Mouse (Mus musculus) midbrain, embryonic 11.5 days (tissue): ENCODE measurements around the gene Rbbp9. TPM values are rescaled to one million over a fixed set of nuclear protein-coding genes. Genes with fewer than 3 reads are reported as not detected.

ENCODE experiments used
- ATAC-seq: fragments of 200-750 bp; cut with Nextera tagmentation; 2 replicates; pipeline ENCODE4 v1.8.0; 2017; ENCODE audit warnings: moderate TSS enrichment, moderate library complexity; ENCODE audit not compliant: low FRiP score
- DNase-seq: peaks from one replicate; pipeline ENCODE4 v3.0.0; 2015; ENCODE audit warnings: low spot score; ENCODE audit errors: missing footprints
- H3K27ac ChIP-seq: fragments of 300-500 bp; sonication (generic); 2 replicates; pipeline ENCODE4 v1.5.1; 2014; ENCODE audit warnings: low read depth, low read length
- H3K27me3 ChIP-seq: fragments of 300-500 bp; sonication (generic); 2 replicates; pipeline ENCODE4 v1.6.1; 2014; ENCODE audit warnings: mild to moderate bottlenecking, low read length, moderate library complexity, mixed read lengths; ENCODE audit not compliant: control insufficient read depth, insufficient read depth
- H3K36me3 ChIP-seq: fragments of 300-500 bp; sonication (generic); 2 replicates; pipeline ENCODE4 v1.6.1; 2014; ENCODE audit warnings: mild to moderate bottlenecking, low read length, moderate library complexity, mixed read lengths; ENCODE audit not compliant: control insufficient read depth, insufficient read depth
- H3K4me1 ChIP-seq: fragments of 300-500 bp; sonication (generic); 2 replicates; pipeline ENCODE4 v1.6.1; 2014; ENCODE audit warnings: low read length; ENCODE audit not compliant: control insufficient read depth, insufficient read depth
- H3K4me2 ChIP-seq: fragments of 300-500 bp; sonication (generic); 2 replicates; pipeline ENCODE4 v1.6.1; 2014; ENCODE audit warnings: mild to moderate bottlenecking, moderate library complexity
- H3K4me3 ChIP-seq: fragments of 300-500 bp; sonication (generic); 2 replicates; pipeline ENCODE4 v1.5.1; 2014; ENCODE audit warnings: low read depth, low read length
- H3K9ac ChIP-seq: fragments of 300-500 bp; sonication (generic); 2 replicates; pipeline ENCODE4 v1.6.1; 2014; ENCODE audit warnings: low read length
- H3K9me3 ChIP-seq: fragments of 300-500 bp; sonication (generic); 2 replicates; pipeline ENCODE4 v1.6.1; 2016; ENCODE audit warnings: low read length; ENCODE audit not compliant: control insufficient read depth
- WGBS: fragments of 180-500 bp; shearing (Covaris S2); extraction: QIAGEN DNeasy Blood & Tissue Kit; methylation state at CpG from one replicate; pipeline ENCODE4 v1.1.7; 2014; 5-methylcytosine and 5-hydroxymethylcytosine counted together
- polyA plus RNA-seq: library from polyadenylated mRNA; unstranded; fragments of >200 nt; fragmentation: Nextera tagmentation; extraction: Ambion mirVana; gene quantifications from 2 replicates; pipeline ENCODE4 v1.2.1, GENCODE M21; 2014

Gene Rbbp9
- polyA plus RNA-seq, 1 experiment from 2014 or later = 75.9 TPM

- peaks cover 2% of the 10 kb centered on the region; the same call in 1 of the 2 replicates for H3K27me3 ChIP-seq
- WGBS = 1% methylated on average over 56 of the region's 56 CpGs
Observed at GRCm38 (mm10) chr2:144526981-144527820, 23.5 kb downstream of the Rbbp9 start, which contains the start of the genes Dzank1 and Polr3f. Dzank1 (minus strand) TSS chr2:144527414. Polr3f (plus strand) TSS chr2:144527718.

GRCm38 (mm10) chr2:144525856-144526255 is 24.8 kb downstream of the Rbbp9 start:
- Histone ChIP-seq H3K27me3 (peaks cover 4% of the 10 kb centered on the region; the same call in 1 of the 2 replicates), H3K9ac (no peak overlapping the region), H3K27ac (no peak overlapping the region), H3K4me2 (no peak overlapping the region), H3K36me3 (no peaks in the 10 kb centered on the region), H3K4me1 (peaks cover 7% of the 10 kb centered on the region; the same call in 1 of the 2 replicates), H3K4me3 (no peak overlapping the region), H3K9me3 (no peaks in the 10 kb centered on the region)
- ATAC-seq (no peak), DNase-seq (no peak)
- WGBS = 58% methylated on average over 10 of the region's 10 CpGs

More at GRCm38 (mm10) chr2:144526981-144527820, 23.5 kb downstream of the Rbbp9 start, which contains the start of the genes Dzank1 and Polr3f:
- H3K9ac ChIP-seq = peak within 1 kb of the TSS; percentile 81
- H3K4me2 ChIP-seq = peak within 1 kb of the TSS; percentile 64
- DNase-seq = peak; percentile 99
- peak within 1 kb of the TSS; percentile 75 for H3K4me3 ChIP-seq
- peak; percentile 97 for ATAC-seq
- peaks cover 7% of the 10 kb centered on the region; the same call in 1 of the 2 replicates for H3K4me1 ChIP-seq
- H3K9me3 ChIP-seq = no peaks in the 10 kb centered on the region
- peak within 1 kb of the TSS; percentile 88 for H3K27ac ChIP-seq
- no peaks in the 10 kb centered on the region for H3K36me3 ChIP-seq

- DNase-seq = no peak
- peak; percentile 38 for ATAC-seq
- Histone ChIP-seq H3K36me3 (no peaks in the 10 kb centered on the region), H3K4me1 (no peaks in the 10 kb centered on the region), H3K4me3 (no peak overlapping the region), H3K4me2 (no peak overlapping the region), H3K9ac (no peak overlapping the region), H3K27ac (no peak overlapping the region), H3K9me3 (no peaks in the 10 kb centered on the region), H3K27me3 (peaks cover 4% of the 10 kb centered on the region; the same call in 1 of the 2 replicates)
- 46% methylated on average over 3 of the region's 3 CpGs for WGBS
Observed at GRCm38 (mm10) chr2:144519772-144520171, 30.9 kb downstream of the Rbbp9 start.

GRCm38 (mm10) chr2:144514619-144515018 is 36.0 kb downstream of the Rbbp9 start:
- WGBS = 85% methylated on average over 3 of the region's 3 CpGs

DNA sequence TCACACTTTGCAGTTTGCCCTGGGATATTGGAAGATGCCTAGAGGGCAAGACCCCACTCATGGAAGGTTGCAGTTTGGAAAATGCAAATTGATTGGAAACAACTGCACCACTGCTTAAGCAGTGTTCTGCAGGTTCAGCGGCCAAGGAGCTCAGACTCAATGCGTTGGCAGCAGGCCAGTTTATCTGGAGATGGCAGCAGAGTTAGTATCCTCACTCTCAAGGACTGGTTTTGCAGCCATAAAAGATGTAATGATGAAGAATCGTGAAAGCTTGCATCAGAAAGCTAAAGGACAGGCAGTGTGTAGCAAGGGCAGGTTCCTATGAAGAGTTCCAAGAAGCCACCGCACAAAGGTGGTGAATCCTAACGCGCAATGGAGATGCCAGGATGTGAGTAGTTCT is 48.5 kb downstream of the Rbbp9 start:
- ATAC-seq (no peak), DNase-seq (no peak)
- Histone ChIP-seq H3K36me3 (no peaks in the 10 kb centered on the region), H3K9ac (no peak overlapping the region), H3K4me2 (no peak overlapping the region), H3K27me3 (no peaks in the 10 kb centered on the region; the same call in 1 of the 2 replicates), H3K27ac (no peak overlapping the region), H3K9me3 (no peaks in the 10 kb centered on the region), H3K4me1 (no peaks in the 10 kb centered on the region), H3K4me3 (no peak overlapping the region)
- 89% methylated on average over 6 of the region's 6 CpGs for WGBS

More at GRCm38 (mm10) chr2:144514619-144515018, 36.0 kb downstream of the Rbbp9 start:
- H3K4me3 ChIP-seq = no peak overlapping the region
- ATAC-seq (no peak), DNase-seq (no peak)
- no peak overlapping the region for H3K4me2 ChIP-seq
- H3K4me1 ChIP-seq = no peaks in the 10 kb centered on the region
- H3K27ac ChIP-seq = no peak overlapping the region
- 0 out of 2 replicates have a peak, but pooled peaks cover 2% of the 10 kb centered on the region for H3K27me3 ChIP-seq
- H3K9me3 ChIP-seq = no peaks in the 10 kb centered on the region
- H3K36me3 ChIP-seq = no peaks in the 10 kb centered on the region
- no peak overlapping the region for H3K9ac ChIP-seq

Other genes with a start within 250 kb of the Rbbp9 start
- gene Ovol2, start 218.7 kb downstream of the Rbbp9 start, polyA plus RNA-seq = 0.29 TPM in 1 of 2 replicates, not detected in the other
- 31.1 and 36.8 TPM in 2 replicates for gene Kat14, start 181.9 kb downstream of the Rbbp9 start, polyA plus RNA-seq
- gene Pet117, start 181.9 kb downstream of the Rbbp9 start, polyA plus RNA-seq = 1.4 TPM in 1 of 2 replicates, not detected in the other
- 3.0 and 3.4 TPM in 2 replicates for gene Dzank1, start 23.5 kb downstream of the Rbbp9 start, polyA plus RNA-seq
- gene Polr3f, start 23.2 kb downstream of the Rbbp9 start, polyA plus RNA-seq = 30.3 and 33.2 TPM in 2 replicates
- gene Sec23b, start 5.4 kb upstream of the Rbbp9 start, polyA plus RNA-seq = 123 and 124 TPM in 2 replicates
- 42.7 and 44.5 TPM in 2 replicates for gene Smim26, start 43.2 kb upstream of the Rbbp9 start, polyA plus RNA-seq
- gene Dtd1, start 49.0 kb upstream of the Rbbp9 start, polyA plus RNA-seq = 36.4 and 40.1 TPM in 2 replicates